Mouse (Mus musculus): ENCODE results near the gene Pnmt. TPM values are rescaled to one million over a fixed set of nuclear protein-coding genes. Genes with fewer than 3 reads are reported as not detected.

Pnmt gene
- polyA plus RNA-seq (2014; fragmentation: Illumina TruSeq; extraction: RNeasy Lipid Tissue Mini Kit (QIAGEN cat#74804); ENCODE audit: low read depth, low replicate concordance) = not detected

GRCm38 (mm10) chr11:98385638-98386585 lies at the start of gene Pnmt:
Pnmt (plus strand) TSS chr11:98386450.

GRCm38 (mm10) chr11:98348083-98348961 lies 37.9 kb upstream of the Pnmt start, which contains the start of gene Ppp1r1b:
Ppp1r1b (plus strand) TSS chr11:98348404.

GRCm38 (mm10) chr11:98358161-98359083 lies 27.8 kb upstream of the Pnmt start, which contains the start of gene Stard3:
Stard3 (plus strand) TSS chr11:98358368.

GRCm38 (mm10) chr11:98383261-98384030 lies 2.8 kb upstream of the Pnmt start, which contains the start of gene Tcap:
Tcap (plus strand) TSS chr11:98383811.

GRCm38 (mm10) chr11:98400161-98400726 lies 14.0 kb downstream of the Pnmt start, which contains the start of gene Pgap3:
Pgap3 (minus strand) TSS chr11:98400490.

GRCm38 (mm10) chr11:98412273-98412796 lies 26.1 kb downstream of the Pnmt start, which contains the start of gene Erbb2:
Erbb2 (plus strand) TSS chr11:98412470.

Other genes with a start within 250 kb of the Pnmt start
- gene Fbxl20, start 236.0 kb upstream of the Pnmt start, polyA plus RNA-seq (2014; fragmentation: Illumina TruSeq; extraction: RNeasy Lipid Tissue Mini Kit (QIAGEN cat#74804); ENCODE audit: low read depth, low replicate concordance) = 30.2 TPM
- gene Med1, start 193.2 kb upstream of the Pnmt start, polyA plus RNA-seq (2014; fragmentation: Illumina TruSeq; extraction: RNeasy Lipid Tissue Mini Kit (QIAGEN cat#74804); ENCODE audit: low read depth, low replicate concordance) = 59.5 TPM
- gene Cdk12, start 183.4 kb upstream of the Pnmt start, polyA plus RNA-seq (2014; fragmentation: Illumina TruSeq; extraction: RNeasy Lipid Tissue Mini Kit (QIAGEN cat#74804); ENCODE audit: low read depth, low replicate concordance) = 40.4 TPM
- not detected for gene Neurod2, start 56.8 kb upstream of the Pnmt start, polyA plus RNA-seq (2014; fragmentation: Illumina TruSeq; extraction: RNeasy Lipid Tissue Mini Kit (QIAGEN cat#74804); ENCODE audit: low read depth, low replicate concordance)
- gene Ppp1r1b, start 38.0 kb upstream of the Pnmt start, polyA plus RNA-seq (2014; fragmentation: Illumina TruSeq; extraction: RNeasy Lipid Tissue Mini Kit (QIAGEN cat#74804); ENCODE audit: low read depth, low replicate concordance) = not detected
- 1.4 TPM for gene Stard3, start 28.1 kb upstream of the Pnmt start, polyA plus RNA-seq (2014; fragmentation: Illumina TruSeq; extraction: RNeasy Lipid Tissue Mini Kit (QIAGEN cat#74804); ENCODE audit: low read depth, low replicate concordance)
- gene Tcap, start 2.6 kb upstream of the Pnmt start, polyA plus RNA-seq (2014; fragmentation: Illumina TruSeq; extraction: RNeasy Lipid Tissue Mini Kit (QIAGEN cat#74804); ENCODE audit: low read depth, low replicate concordance) = not detected
- gene Pgap3, start 14.0 kb downstream of the Pnmt start, polyA plus RNA-seq (2014; fragmentation: Illumina TruSeq; extraction: RNeasy Lipid Tissue Mini Kit (QIAGEN cat#74804); ENCODE audit: low read depth, low replicate concordance) = 0.35 TPM
- 0.23 TPM for gene Erbb2, start 26.0 kb downstream of the Pnmt start, polyA plus RNA-seq (2014; fragmentation: Illumina TruSeq; extraction: RNeasy Lipid Tissue Mini Kit (QIAGEN cat#74804); ENCODE audit: low read depth, low replicate concordance)
- 46.0 TPM for gene Mien1, start 52.5 kb downstream of the Pnmt start, polyA plus RNA-seq (2014; fragmentation: Illumina TruSeq; extraction: RNeasy Lipid Tissue Mini Kit (QIAGEN cat#74804); ENCODE audit: low read depth, low replicate concordance)
- not detected for gene Grb7, start 59.9 kb downstream of the Pnmt start, polyA plus RNA-seq (2014; fragmentation: Illumina TruSeq; extraction: RNeasy Lipid Tissue Mini Kit (QIAGEN cat#74804); ENCODE audit: low read depth, low replicate concordance)
- gene Ikzf3, start 159.6 kb downstream of the Pnmt start, polyA plus RNA-seq (2014; fragmentation: Illumina TruSeq; extraction: RNeasy Lipid Tissue Mini Kit (QIAGEN cat#74804); ENCODE audit: low read depth, low replicate concordance) = 0.52 TPM
- not detected for gene Zpbp2, start 164.6 kb downstream of the Pnmt start, polyA plus RNA-seq (2014; fragmentation: Illumina TruSeq; extraction: RNeasy Lipid Tissue Mini Kit (QIAGEN cat#74804); ENCODE audit: low read depth, low replicate concordance)
- gene Ormdl3, start 200.9 kb downstream of the Pnmt start, polyA plus RNA-seq (2014; fragmentation: Illumina TruSeq; extraction: RNeasy Lipid Tissue Mini Kit (QIAGEN cat#74804); ENCODE audit: low read depth, low replicate concordance) = 19.8 TPM
- not detected for gene Lrrc3c, start 211.8 kb downstream of the Pnmt start, polyA plus RNA-seq (2014; fragmentation: Illumina TruSeq; extraction: RNeasy Lipid Tissue Mini Kit (QIAGEN cat#74804); ENCODE audit: low read depth, low replicate concordance)
- 0.64 TPM for gene Gm12355, start 239.2 kb downstream of the Pnmt start, polyA plus RNA-seq (2014; fragmentation: Illumina TruSeq; extraction: RNeasy Lipid Tissue Mini Kit (QIAGEN cat#74804); ENCODE audit: low read depth, low replicate concordance)
- not detected for gene Gsdma3, start 239.9 kb downstream of the Pnmt start, polyA plus RNA-seq (2014; fragmentation: Illumina TruSeq; extraction: RNeasy Lipid Tissue Mini Kit (QIAGEN cat#74804); ENCODE audit: low read depth, low replicate concordance)